Comparison of ENCODE assay signal across 8 mouse cellular contexts in genomic region chr5:124498221-124498876, GRCm38 (mm10). TPM values are rescaled to one million over a fixed set of nuclear protein-coding genes. Genes with fewer than 3 reads are reported as not detected.
DNase-seq lines count a peak whose midpoint lies in the region; ATAC-seq lines count a peak whose summit lies in the region.

No protein-coding gene starts in this region.

- peaks cover 18% of the 10 kb centered on the region for H3K4me1 ChIP-seq in heart, embryonic 16.5 days (ENCODE audit: control insufficient read depth, insufficient read depth, low read length)
- H3K4me1 ChIP-seq in liver, embryonic 15.5 days (replicated peaks): peaks cover 36% of the 10 kb centered on the region
- no peaks in the 10 kb centered on the region for H3K4me1 ChIP-seq in neural tube, embryonic 15.5 days

- H3K4me2 ChIP-seq in heart, embryonic 16.5 days (ENCODE audit: low read depth, low read length): no peak overlapping the region
- H3K4me2 ChIP-seq in liver, embryonic 15.5 days: peak overlapping the region; percentile 23; the same call in 1 of the 2 replicates
- no peak overlapping the region for H3K4me2 ChIP-seq in neural tube, embryonic 15.5 days

- H3K36me3 ChIP-seq in heart, embryonic 16.5 days (ENCODE audit: control insufficient read depth, insufficient read depth): peaks cover 14% of the 10 kb centered on the region
- H3K36me3 ChIP-seq in liver, embryonic 15.5 days (replicated peaks): no peaks in the 10 kb centered on the region
- peaks cover 44% of the 10 kb centered on the region for H3K36me3 ChIP-seq in neural tube, embryonic 15.5 days

- no peak overlapping the region for H3K4me3 ChIP-seq in heart, embryonic 16.5 days (ENCODE audit: low read length)
- H3K4me3 ChIP-seq in liver, embryonic 15.5 days (replicated peaks): no peak overlapping the region
- H3K4me3 ChIP-seq in neural tube, embryonic 15.5 days (replicated peaks): no peak overlapping the region

- H3K27ac ChIP-seq in heart, embryonic 16.5 days (ENCODE audit: low read length): peak overlapping the region; percentile 75
- H3K27ac ChIP-seq in liver, embryonic 15.5 days (replicated peaks): peak overlapping the region; percentile 31
- H3K27ac ChIP-seq in neural tube, embryonic 15.5 days (replicated peaks): no peak overlapping the region

- no peak overlapping the region for H3K9ac ChIP-seq in heart, embryonic 16.5 days (ENCODE audit: low read length)
- H3K9ac ChIP-seq in liver, embryonic 15.5 days: no peak overlapping the region; the same call in 1 of the 2 replicates
- H3K9ac ChIP-seq in neural tube, embryonic 15.5 days (replicated peaks): no peak overlapping the region

- WGBS in heart, embryonic 16.5 days: 28% methylated on average over 9 of the region's 9 CpGs
- 16% methylated on average over 9 of the region's 9 CpGs for WGBS in liver, embryonic 15.5 days (ENCODE audit: insufficient replicate concordance)
- WGBS in neural tube, embryonic 15.5 days: 80% methylated on average over 9 of the region's 9 CpGs

- no peaks in the 10 kb centered on the region for H3K9me3 ChIP-seq in heart, embryonic 16.5 days (replicated peaks; ENCODE audit: control insufficient read depth, low read length)
- no peaks in the 10 kb centered on the region for H3K9me3 ChIP-seq in liver, embryonic 15.5 days (replicated peaks)
- no peaks in the 10 kb centered on the region for H3K9me3 ChIP-seq in neural tube, embryonic 15.5 days (replicated peaks)

- H3K27me3 ChIP-seq in heart, embryonic 16.5 days (ENCODE audit: control insufficient read depth, insufficient read depth, low read length): no peaks in the 10 kb centered on the region
- H3K27me3 ChIP-seq in liver, embryonic 15.5 days: no peaks in the 10 kb centered on the region
- no peaks in the 10 kb centered on the region for H3K27me3 ChIP-seq in neural tube, embryonic 15.5 days (replicated peaks)

- peak; percentile 79 for ATAC-seq in heart, embryonic 16.5 days (replicated peaks; ENCODE audit: extremely low read depth, insufficient read depth, low FRiP score)
- no peak for ATAC-seq in liver, embryonic 15.5 days (ENCODE audit: insufficient read depth)
- ATAC-seq in neural tube, embryonic 15.5 days (ENCODE audit: low FRiP score): no peak

- peak; percentile 81 for DNase-seq in gastrocnemius, adult 18-20 months (ENCODE audit: low spot score)
- DNase-seq in gastrocnemius, postnatal 10 days: no peak
- peak; percentile 69 for DNase-seq in adrenal gland, adult 2 months
- no peak for DNase-seq in frontal cortex, postnatal 14 days (ENCODE audit: low spot score in 2 of 2)
- DNase-seq in thymus, postnatal 0 days (ENCODE audit: low spot score): no peak

RNA-seq across cellular contexts. Expression of gene Snrnp35, which starts 15.4 kb away (rescaled TPM):
- 10 to 100 TPM; 21.0 to 28.1 TPM for total RNA-seq in gastrocnemius, adult 18-20 months (2021)
- total RNA-seq in gastrocnemius, postnatal 10 days (2021): 10 to 100 TPM; 21.8 to 23.6 TPM
- 10 to 100 TPM; 19.0 to 25.7 TPM for total RNA-seq in adrenal gland, adult 2 months (2021)
- 1.4 and 1.8 TPM in 2 replicates for polyA plus RNA-seq in adrenal gland, adult 2 months (2012; rRNA removed)
- polyA plus RNA-seq in heart, embryonic 16.5 days (2015; fragmentation: Nextera tagmentation; extraction: Ambion mirVana): 23.2 and 24.1 TPM in 2 replicates
- 10.5 and 10.8 TPM in 2 replicates for polyA plus RNA-seq in liver, embryonic 15.5 days (2015; fragmentation: Nextera tagmentation; extraction: Ambion mirVana)
- 20.7 and 22.2 TPM in 2 replicates for polyA plus RNA-seq in neural tube, embryonic 15.5 days (2015; fragmentation: Nextera tagmentation; extraction: Ambion mirVana)
- polyA plus RNA-seq in thymus, postnatal 0 days (2015; fragmentation: Nextera tagmentation; extraction: Ambion mirVana): 17.5 and 17.8 TPM in 2 replicates

RNA-seq across cellular contexts. Expression of gene Rilpl2, which starts 20.2 kb away (rescaled TPM):
- 1 to 10 TPM; 4.6 to 5.6 TPM for total RNA-seq in gastrocnemius, adult 18-20 months (2021)
- total RNA-seq in gastrocnemius, postnatal 10 days (2021): 1 to 10 TPM; 6.6 to 7.9 TPM
- 10 to 100 TPM; 16.6 to 31.2 TPM for total RNA-seq in adrenal gland, adult 2 months (2021)
- 38.5 and 44.1 TPM in 2 replicates for polyA plus RNA-seq in adrenal gland, adult 2 months (2012; rRNA removed)
- 19.2 and 21.3 TPM in 2 replicates for polyA plus RNA-seq in heart, embryonic 16.5 days (2015; fragmentation: Nextera tagmentation; extraction: Ambion mirVana)
- 8.9 and 9.5 TPM in 2 replicates for polyA plus RNA-seq in liver, embryonic 15.5 days (2015; fragmentation: Nextera tagmentation; extraction: Ambion mirVana)
- 27.5 and 32.0 TPM in 2 replicates for polyA plus RNA-seq in neural tube, embryonic 15.5 days (2015; fragmentation: Nextera tagmentation; extraction: Ambion mirVana)
- 39.5 and 40.2 TPM in 2 replicates for polyA plus RNA-seq in thymus, postnatal 0 days (2015; fragmentation: Nextera tagmentation; extraction: Ambion mirVana)

RNA-seq across cellular contexts. Expression of gene Rilpl1, which starts 32.8 kb away (rescaled TPM):
- 100 to 1,000 TPM; 261 to 262 TPM for total RNA-seq in gastrocnemius, adult 18-20 months (2021)
- total RNA-seq in gastrocnemius, postnatal 10 days (2021): 10 to 100 TPM; 48.9 to 49.3 TPM
- total RNA-seq in adrenal gland, adult 2 months (2021): 10 to 100 TPM; 14.0 to 25.8 TPM
- polyA plus RNA-seq in adrenal gland, adult 2 months (2012; rRNA removed): 10.2 and 12.3 TPM in 2 replicates
- polyA plus RNA-seq in heart, embryonic 16.5 days (2015; fragmentation: Nextera tagmentation; extraction: Ambion mirVana): 27.7 and 28.2 TPM in 2 replicates
- polyA plus RNA-seq in liver, embryonic 15.5 days (2015; fragmentation: Nextera tagmentation; extraction: Ambion mirVana): 1.9 and 2.1 TPM in 2 replicates
- polyA plus RNA-seq in neural tube, embryonic 15.5 days (2015; fragmentation: Nextera tagmentation; extraction: Ambion mirVana): 14.3 and 14.6 TPM in 2 replicates
- 4.6 and 4.8 TPM in 2 replicates for polyA plus RNA-seq in thymus, postnatal 0 days (2015; fragmentation: Nextera tagmentation; extraction: Ambion mirVana)

RNA-seq across cellular contexts. Expression of gene Tmed2, which starts 42.1 kb away (rescaled TPM):
- 100 to 1,000 TPM; 145 to 151 TPM for total RNA-seq in gastrocnemius, adult 18-20 months (2021)
- total RNA-seq in gastrocnemius, postnatal 10 days (2021): 100 to 1,000 TPM; 158 to 163 TPM
- total RNA-seq in adrenal gland, adult 2 months (2021): 100 to 1,000 TPM; 236 to 301 TPM
- 138 and 163 TPM in 2 replicates for polyA plus RNA-seq in adrenal gland, adult 2 months (2012; rRNA removed)
- 435 and 443 TPM in 2 replicates for polyA plus RNA-seq in heart, embryonic 16.5 days (2015; fragmentation: Nextera tagmentation; extraction: Ambion mirVana)
- polyA plus RNA-seq in liver, embryonic 15.5 days (2015; fragmentation: Nextera tagmentation; extraction: Ambion mirVana): 321 and 337 TPM in 2 replicates
- 336 and 384 TPM in 2 replicates for polyA plus RNA-seq in neural tube, embryonic 15.5 days (2015; fragmentation: Nextera tagmentation; extraction: Ambion mirVana)
- 489 and 490 TPM in 2 replicates for polyA plus RNA-seq in thymus, postnatal 0 days (2015; fragmentation: Nextera tagmentation; extraction: Ambion mirVana)

RNA-seq across cellular contexts. Expression of gene Ddx55, which starts 54.3 kb away (rescaled TPM):
- total RNA-seq in gastrocnemius, adult 18-20 months (2021): 1 to 10 TPM; 4.1 to 4.2 TPM
- total RNA-seq in gastrocnemius, postnatal 10 days (2021): 1 to 10 TPM; 4.9 to 6.0 TPM
- total RNA-seq in adrenal gland, adult 2 months (2021): 10 to 100 TPM; 12.4 to 13.4 TPM
- polyA plus RNA-seq in adrenal gland, adult 2 months (2012; rRNA removed): 12.7 and 15.5 TPM in 2 replicates
- polyA plus RNA-seq in heart, embryonic 16.5 days (2015; fragmentation: Nextera tagmentation; extraction: Ambion mirVana): 8.4 and 8.7 TPM in 2 replicates
- polyA plus RNA-seq in liver, embryonic 15.5 days (2015; fragmentation: Nextera tagmentation; extraction: Ambion mirVana): 5.1 and 5.8 TPM in 2 replicates
- polyA plus RNA-seq in neural tube, embryonic 15.5 days (2015; fragmentation: Nextera tagmentation; extraction: Ambion mirVana): 24.9 and 28.1 TPM in 2 replicates
- polyA plus RNA-seq in thymus, postnatal 0 days (2015; fragmentation: Nextera tagmentation; extraction: Ambion mirVana): 16.5 and 19.7 TPM in 2 replicates

Comparison
In these comparisons a context has a peak if more than half of its experiments do, and no peak if none do; other contexts are left out.
1. DNase-seq: peak in gastrocnemius, adult 18-20 months (single experiment) and adrenal gland, adult 2 months (single experiment); none in gastrocnemius, postnatal 10 days (single experiment), frontal cortex, postnatal 14 days (0 of 2) and thymus, postnatal 0 days (single experiment).